Mouse (Mus musculus) olfactory bulb, adult 2 months (tissue): ENCODE data around the gene Trpm5. TPM values are rescaled to one million over a fixed set of nuclear protein-coding genes. Genes with fewer than 3 reads are reported as not detected.

Source experiments
- H3K27ac ChIP-seq: fragments of 200-500 bp; 2 replicates; pipeline ENCODE4 v1.5.1; 2012; ENCODE audit warnings: low read depth, low read length; ENCODE audit not compliant: insufficient read depth
- H3K4me1 ChIP-seq: fragments of 200-500 bp; 2 replicates; pipeline ENCODE4 v1.6.1; 2012; ENCODE audit warnings: low read length; ENCODE audit not compliant: control insufficient read depth, insufficient read depth
- H3K4me3 ChIP-seq: fragments of 200-500 bp; 2 replicates; pipeline ENCODE4 v1.5.1; 2012; ENCODE audit warnings: mild to moderate bottlenecking, low read depth, low read length, moderate library complexity; ENCODE audit not compliant: insufficient read depth
- CTCF ChIP-seq: fragments of 200-500 bp; IDR thresholded peaks from 2 replicates; pipeline ENCODE4 v1.5.1; 2012; ENCODE audit warnings: low read depth, mild to moderate bottlenecking, low read length, moderate library complexity; ENCODE audit not compliant: insufficient read depth
- POLR2A ChIP-seq: fragments of 200-500 bp; IDR thresholded peaks from 2 replicates; pipeline ENCODE4 v1.6.1; 2012; ENCODE audit warnings: mild to moderate bottlenecking, low read depth, low read length, moderate library complexity; ENCODE audit not compliant: insufficient read depth
- WGBS: fragments of 180-500 bp; shearing (Covaris S2); methylation state at CpG from one replicate; pipeline ENCODE4 v1.1.7; 2018; 5-methylcytosine and 5-hydroxymethylcytosine counted together
- polyA plus RNA-seq: library from polyadenylated mRNA; stranded (reverse); fragments of >200 nt; gene quantifications from 2 replicates; pipeline ENCODE4 v1.2.4, GENCODE M21; 2012; ENCODE audit warnings: low replicate concordance; ENCODE audit not compliant: missing spikeins, insufficient read depth, insufficient read length

The Trpm5 gene
- polyA plus RNA-seq, 1 experiment = not detected

GRCm38 (mm10) chr7:143083708-143084107, 10.7 kb downstream of the Trpm5 start:
- TF ChIP-seq CTCF (no peak), POLR2A (no peak)
- WGBS = 77% methylated on average over 2 of the region's 2 CpGs
- no peaks in the 10 kb centered on the region for H3K4me1 ChIP-seq
- no peak overlapping the region for H3K4me3 ChIP-seq
- no peak overlapping the region for H3K27ac ChIP-seq

GRCm38 (mm10) chr7:143082024-143082423, 12.4 kb downstream of the Trpm5 start:
- 75% methylated on average over 6 of the region's 6 CpGs for WGBS
- H3K4me3 ChIP-seq = no peak overlapping the region
- no peaks in the 10 kb centered on the region for H3K4me1 ChIP-seq
- TF ChIP-seq CTCF (no peak), POLR2A (no peak)
- H3K27ac ChIP-seq = no peak overlapping the region

GRCm38 (mm10) chr7:143077351-143077750, 17.1 kb downstream of the Trpm5 start:
- Histone ChIP-seq H3K4me3 (no peak overlapping the region), H3K4me1 (no peaks in the 10 kb centered on the region), H3K27ac (no peak overlapping the region)
- TF ChIP-seq POLR2A (no peak), CTCF (no peak)
- WGBS = 89% methylated on average over 2 of the region's 2 CpGs

GRCm38 (mm10) chr7:143075394-143075793, 19.0 kb downstream of the Trpm5 start:
- H3K4me3 ChIP-seq = no peak overlapping the region
- H3K4me1 ChIP-seq = peaks cover 7% of the 10 kb centered on the region
- no peak for TF ChIP-seq POLR2A
- TF ChIP-seq CTCF = no peak
- H3K27ac ChIP-seq = no peak overlapping the region
- WGBS = 84% methylated on average over 5 of the region's 5 CpGs

- Histone ChIP-seq H3K4me1 (peaks cover 19% of the 10 kb centered on the region), H3K27ac (no peak overlapping the region), H3K4me3 (no peak overlapping the region)
- TF ChIP-seq POLR2A (no peak), CTCF (no peak; the same call in 1 of the 2 replicates)
- WGBS = 57% methylated on average over 1 of the region's 1 CpGs
Measured at GRCm38 (mm10) chr7:143073086-143073485, 21.4 kb downstream of the Trpm5 start.

- Histone ChIP-seq H3K4me3 (no peak overlapping the region), H3K27ac (no peak overlapping the region), H3K4me1 (peaks cover 22% of the 10 kb centered on the region)
- 86% methylated on average over 5 of the region's 5 CpGs for WGBS
- TF ChIP-seq CTCF = no peak
- no peak for TF ChIP-seq POLR2A
Measured at GRCm38 (mm10) chr7:143072605-143073004, 21.8 kb downstream of the Trpm5 start.

GRCm38 (mm10) chr7:143070506-143071070, 23.9 kb downstream of the Trpm5 start:
- Histone ChIP-seq H3K4me1 (peaks cover 22% of the 10 kb centered on the region), H3K4me3 (peak overlapping the region; percentile 90), H3K27ac (no peak overlapping the region)
- 87% methylated on average over 10 of the region's 10 CpGs for WGBS
- no peak for TF ChIP-seq CTCF
- TF ChIP-seq POLR2A = no peak

GRCm38 (mm10) chr7:143069751-143070400, 24.6 kb downstream of the Trpm5 start:
- no peak for TF ChIP-seq CTCF
- WGBS = 6% methylated on average over 30 of the region's 30 CpGs
- H3K4me3 ChIP-seq = peak overlapping the region; percentile 90
- peak overlapping the region; percentile 76 for H3K27ac ChIP-seq
- peaks cover 22% of the 10 kb centered on the region for H3K4me1 ChIP-seq

GRCm38 (mm10) chr7:143068882-143069591, 25.4 kb downstream of the Trpm5 start, which contains the start of gene Tssc4:
Gene Tssc4 (plus strand): TSS chr7:143069249.
- Histone ChIP-seq H3K4me1 (peaks cover 22% of the 10 kb centered on the region), H3K4me3 (peak within 1 kb of the TSS; percentile 90), H3K27ac (peak within 1 kb of the TSS; percentile 90)
- under 1% methylated on average over 51 of the region's 51 CpGs for WGBS
- TF ChIP-seq CTCF (no peak), POLR2A (peak; percentile 41)
